Mouse (Mus musculus) 416B (cell line): ENCODE data around the gene Oip5.
A peak's percentile ranks its signal among the peaks of the same experiment; 100 is the strongest.

Source experiments
- DNase-seq: peaks from one replicate; pipeline ENCODE4 v3.0.0; 2011; ENCODE audit warnings: low read depth

Gene Oip5

GRCm38 (mm10) chr2:119584282-119584681 lies 34.0 kb downstream of the Oip5 start:
- DNase-seq = no peak

GRCm38 (mm10) chr2:119583439-119583838 lies 34.8 kb downstream of the Oip5 start:
- DNase-seq = no peak

GRCm38 (mm10) chr2:119581571-119581970 lies 36.7 kb downstream of the Oip5 start:
- DNase-seq = no peak

- peak; percentile 63 for DNase-seq
Observed at GRCm38 (mm10) chr2:119572471-119572870, 45.8 kb downstream of the Oip5 start.

GRCm38 (mm10) chr2:119566182-119566855 lies 52.0 kb downstream of the Oip5 start:
- DNase-seq = no peak

- no peak for DNase-seq
Observed at GRCm38 (mm10) chr2:119565284-119565683, 53.0 kb downstream of the Oip5 start.

- DNase-seq = peak; percentile 63
Observed at GRCm38 (mm10) chr2:119561794-119562193, 56.5 kb downstream of the Oip5 start.
